ENCODE assay signal across 13 mouse cellular contexts in the genomic region with DNA sequence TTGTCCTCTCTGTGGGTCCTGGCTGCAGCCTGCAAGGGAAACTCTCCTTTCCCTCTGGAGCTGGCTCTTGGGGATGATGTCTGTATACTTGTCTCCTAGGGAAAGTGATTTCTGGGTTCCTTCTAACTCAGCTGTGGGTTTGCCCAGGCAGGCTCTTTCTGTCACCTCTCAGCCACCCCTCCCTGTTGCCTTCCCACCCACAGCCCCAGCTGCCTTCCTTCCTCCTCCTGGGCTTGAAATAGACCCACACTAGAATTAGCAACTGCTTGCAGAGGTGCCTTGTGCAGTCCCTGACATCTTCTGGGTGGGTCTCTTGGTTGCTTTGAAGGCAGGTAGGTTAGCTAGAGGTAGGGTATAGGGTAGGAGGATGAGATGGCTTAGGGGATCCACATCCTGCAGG.
A peak's percentile ranks its signal among the peaks of the same experiment; 100 is the strongest.
DNase-seq lines count a peak whose midpoint lies in the region; ATAC-seq lines count a peak whose summit lies in the region.
"Had no signal": no experiment of that assay in that cellular context is flagged by ENCODE, and none has a peak within 500 bp of the region (broad histone marks: within the 10 kb centered on the region; RNA-seq: fewer than 3 reads in every experiment).

No protein-coding gene starts in this region.

- ATAC-seq in megakaryocyte progenitor cell, adult 5-6 weeks (replicated peaks; ENCODE audit: poor library complexity), result peak; percentile 48
- ATAC-seq: intestine, postnatal 0 days had no signal

- DNase-seq in right cerebral cortex, adult 18-20 months, result peak; percentile 87
- no peak for DNase-seq in right cerebral cortex, postnatal 4 days
- DNase-seq in layer of hippocampus, adult 9-10 months (ENCODE audit: low spot score), result peak; percentile 29
- no peak for DNase-seq in T-cell, adult 2 months (ENCODE audit: low spot score)
- DNase-seq in cerebellum, adult 9-10 months, result no peak
- no peak for DNase-seq in kidney, postnatal 10 days
- DNase-seq: adrenal gland, postnatal 14 days; cerebellum, postnatal 36 days; gastrocnemius, postnatal 25 days; kidney, postnatal 36 days; thymus, postnatal 36 days had no signal

Comparison
In these comparisons a context has a peak if more than half of its experiments do, and no peak if none do; other contexts are left out.
1. DNase-seq: peak in right cerebral cortex, adult 18-20 months (single experiment) and layer of hippocampus, adult 9-10 months (single experiment); none in right cerebral cortex, postnatal 4 days (single experiment), T-cell, adult 2 months (single experiment), cerebellum, adult 9-10 months (single experiment) and kidney, postnatal 10 days (single experiment).